Mouse (Mus musculus) urinary bladder, adult 18-20 months (tissue): Measurements from ENCODE around the gene Fmnl1.
"Not testable (repeated sequence)": the region's sequence is repeated elsewhere in the genome, so short reads cannot be mapped to it uniquely, and the experiment has no call there.

Experiments
- DNase-seq, 2 experiments: peaks; one replicate each; pipeline ENCODE4 v3.0.0; 2022; ENCODE audit warnings: low spot score in 2 of 2, mixed read lengths in 2 of 2

Fmnl1 gene

DNA sequence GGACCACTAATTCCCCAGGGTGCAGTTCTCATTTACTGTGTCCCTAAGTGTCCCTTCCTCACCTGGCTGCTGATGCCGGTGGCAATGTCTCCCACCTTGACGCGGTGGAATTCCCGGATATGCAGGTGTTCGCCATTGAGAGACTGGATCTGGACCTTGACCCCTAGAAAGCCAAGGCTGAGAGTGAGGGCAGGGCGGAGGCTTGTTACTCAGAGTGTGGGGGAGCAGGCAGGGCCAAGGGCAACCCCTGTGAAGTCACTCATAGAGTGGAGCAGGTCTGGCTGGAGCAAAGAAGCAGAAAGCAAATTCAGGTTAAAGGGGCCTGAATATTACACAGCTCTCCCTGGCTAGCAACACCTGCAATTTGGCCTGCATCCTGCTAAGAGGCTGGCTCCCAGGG lies 50.5 kb downstream of the Fmnl1 start:
- no peak for DNase-seq

DNA sequence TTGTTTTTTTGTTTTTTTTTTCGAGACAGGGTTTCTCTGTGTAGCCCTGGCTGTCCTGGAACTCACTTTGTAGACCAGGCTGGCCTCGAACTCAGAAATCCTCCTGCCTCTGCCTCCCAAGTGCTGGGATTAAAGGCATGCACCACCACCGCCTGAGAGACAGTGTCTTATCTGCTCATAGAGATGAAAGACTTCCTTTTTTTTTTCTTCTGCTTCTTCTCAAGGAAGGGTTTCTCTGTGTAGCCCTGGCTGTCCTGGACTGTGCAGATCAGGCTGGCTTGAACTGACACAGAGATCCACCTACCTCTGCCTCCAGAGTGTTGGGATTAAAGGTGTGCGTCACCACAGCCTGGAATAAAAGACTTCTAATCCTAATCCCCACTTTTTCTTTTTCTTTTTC lies 51.8 kb downstream of the Fmnl1 start:
- not testable (repeated sequence) for DNase-seq

DNA sequence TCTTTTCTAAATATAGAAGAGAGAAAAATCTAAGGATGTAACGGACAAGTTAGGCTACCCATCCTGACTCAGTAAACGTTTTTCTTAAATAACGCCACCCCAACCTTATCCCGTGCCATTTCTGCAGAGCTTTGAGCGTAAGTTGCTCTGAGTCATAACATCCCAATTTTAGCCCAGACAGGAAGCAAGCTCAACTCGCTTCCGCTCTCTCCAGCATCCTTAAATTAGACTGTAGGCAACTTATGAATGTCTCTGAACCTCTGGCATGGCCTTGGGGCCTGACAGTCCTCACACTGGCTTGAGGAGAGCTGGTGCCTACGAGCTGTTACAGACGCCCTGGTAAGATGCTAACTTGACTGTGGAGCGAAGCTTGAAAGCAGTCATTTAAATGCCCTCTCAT lies 52.5 kb downstream of the Fmnl1 start:
- DNase-seq: no peak

DNA sequence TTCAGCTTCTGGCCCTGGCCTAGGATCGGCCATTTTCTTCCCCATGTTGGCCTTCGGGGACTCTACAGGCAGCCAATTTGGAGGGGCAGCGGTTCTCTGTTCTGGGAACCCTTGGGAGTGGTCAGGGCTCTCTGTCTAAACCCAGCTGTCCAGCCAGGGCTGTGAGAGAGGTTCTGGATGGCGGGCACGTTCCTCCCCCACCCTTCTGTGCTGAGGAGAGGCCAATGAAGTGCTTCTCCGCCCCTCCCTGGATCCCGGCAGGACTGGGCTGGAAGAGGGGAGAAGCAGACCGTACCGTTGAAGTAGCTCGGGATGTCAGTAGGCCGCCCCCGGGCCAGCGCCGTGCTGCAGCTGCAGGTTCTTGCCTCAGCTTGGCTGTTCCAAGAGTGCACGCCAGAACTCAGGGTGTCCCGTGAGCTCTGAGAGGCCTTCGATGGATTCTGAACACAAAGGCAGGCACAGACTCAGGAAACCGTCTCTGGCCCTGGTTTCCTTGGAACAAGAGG lies 53.1 kb downstream of the Fmnl1 start:
- no peak for DNase-seq

DNA sequence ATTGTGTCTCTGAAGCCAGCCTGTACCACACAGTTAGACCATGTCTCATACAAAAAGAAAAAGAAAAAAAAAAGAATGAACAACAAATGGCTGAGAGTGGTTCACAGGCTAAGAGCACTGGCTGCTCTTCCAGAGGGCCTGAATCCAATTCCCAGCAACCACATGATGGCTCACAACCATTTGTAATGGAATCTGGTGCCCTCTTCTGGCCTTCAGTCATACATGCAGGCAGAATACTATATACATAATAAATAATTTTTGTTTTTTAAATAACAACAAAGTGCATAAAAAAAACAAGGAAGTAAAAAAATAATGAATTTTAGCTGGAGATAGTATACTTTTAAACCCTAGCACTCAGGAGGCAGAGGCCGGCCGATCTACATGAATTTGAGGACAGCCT lies 58.7 kb downstream of the Fmnl1 start:
- DNase-seq: no peak

DNA sequence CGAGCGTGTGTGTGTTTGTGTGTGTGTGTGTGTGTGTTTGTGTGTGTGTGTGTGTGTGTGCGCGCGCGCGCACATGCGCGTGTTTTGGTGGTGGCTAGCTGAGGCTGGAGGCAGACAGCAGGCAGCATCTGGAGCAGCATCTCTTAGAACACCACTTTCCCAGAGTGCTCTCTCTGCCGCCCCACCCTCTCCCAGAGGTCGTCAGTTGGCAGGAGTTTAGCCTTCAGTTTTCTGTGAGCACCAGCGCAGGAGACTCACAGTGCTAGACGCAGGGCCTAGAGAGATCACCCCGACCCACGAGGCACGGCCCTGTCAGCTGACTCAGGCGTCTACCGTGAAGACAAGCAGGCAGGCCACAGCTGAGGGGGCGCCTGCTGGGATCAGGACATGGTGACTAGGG lies 59.7 kb downstream of the Fmnl1 start:
- no peak for DNase-seq

DNA sequence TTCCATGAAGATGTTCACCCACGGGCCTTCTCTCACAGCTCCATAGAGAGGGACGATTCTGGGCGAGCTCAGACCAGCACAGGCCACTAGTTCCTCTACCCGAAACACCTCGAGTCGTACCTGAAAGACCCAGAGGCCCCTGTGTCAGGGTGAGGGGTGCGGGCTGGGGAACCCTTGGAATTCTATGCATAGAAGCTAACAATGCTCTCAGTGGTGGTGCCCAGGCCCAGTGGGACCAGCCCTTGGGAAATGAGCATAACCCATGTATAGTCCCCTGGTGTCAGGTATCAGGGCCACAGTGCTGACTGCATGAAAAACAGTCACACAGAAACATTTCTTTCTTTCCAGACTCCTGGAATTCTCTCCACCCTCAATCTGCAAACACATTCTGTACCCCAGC lies 60.5 kb downstream of the Fmnl1 start:
- DNase-seq: no peak

DNA sequence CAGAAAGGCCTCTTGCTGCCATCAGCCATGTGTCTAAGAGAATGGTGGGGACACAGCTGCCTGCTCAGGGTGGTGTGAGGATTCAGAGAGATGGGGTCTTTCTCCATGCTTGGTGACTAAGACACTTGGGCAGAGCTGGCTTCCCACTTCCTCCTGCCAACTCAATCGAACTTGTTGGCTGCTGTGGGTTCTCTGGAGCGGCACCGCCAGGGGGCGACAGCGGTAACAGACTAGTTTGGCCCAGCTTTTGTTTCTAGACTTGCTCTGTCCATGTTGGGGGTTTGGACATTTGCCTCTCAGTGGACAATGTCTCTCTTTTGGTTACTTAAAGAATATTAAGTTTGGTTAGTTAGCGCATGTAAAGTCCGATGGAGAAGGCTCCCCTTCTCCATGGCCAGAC lies 62.1 kb downstream of the Fmnl1 start:
- DNase-seq: peak; percentile 68 to 71

DNA sequence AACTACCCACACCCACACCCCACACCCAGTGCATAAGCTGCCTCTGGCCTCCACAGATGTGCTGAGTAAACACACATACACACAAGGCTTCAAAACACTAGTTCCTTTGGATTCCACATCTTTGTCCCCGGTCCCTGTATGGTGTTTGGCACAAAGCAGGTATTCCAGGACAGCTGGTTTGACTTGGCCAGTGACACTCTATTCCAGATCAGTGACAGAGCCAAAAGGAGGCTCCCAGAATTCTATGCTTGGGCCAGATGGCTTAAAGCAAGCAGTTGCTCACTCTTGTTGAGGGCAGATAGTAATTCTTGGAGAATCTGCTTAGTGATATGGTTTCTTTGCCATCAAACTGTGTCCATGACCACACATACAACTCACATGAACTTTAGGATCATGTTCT lies 63.5 kb downstream of the Fmnl1 start:
- no peak for DNase-seq

DNA sequence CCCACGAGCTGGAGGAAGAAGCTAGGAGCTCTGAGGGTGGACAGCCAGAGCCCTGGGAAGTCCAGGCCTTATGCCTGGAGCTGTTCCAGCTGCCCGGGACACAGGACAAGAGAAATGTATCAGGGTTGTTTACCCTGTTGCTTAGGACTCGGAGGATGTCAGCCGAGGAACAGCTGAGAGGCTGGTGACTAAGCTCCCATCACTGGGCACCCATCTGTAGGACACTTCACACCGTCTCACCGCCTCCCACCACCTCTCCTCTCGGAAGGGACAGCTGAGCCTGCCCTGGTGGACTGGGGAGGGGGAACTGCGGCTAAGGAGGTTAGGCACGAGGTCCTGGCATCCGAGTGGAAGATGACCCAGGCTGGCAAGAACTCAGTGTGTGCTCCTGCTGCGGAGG lies 64.8 kb downstream of the Fmnl1 start:
- DNase-seq: no peak

DNA sequence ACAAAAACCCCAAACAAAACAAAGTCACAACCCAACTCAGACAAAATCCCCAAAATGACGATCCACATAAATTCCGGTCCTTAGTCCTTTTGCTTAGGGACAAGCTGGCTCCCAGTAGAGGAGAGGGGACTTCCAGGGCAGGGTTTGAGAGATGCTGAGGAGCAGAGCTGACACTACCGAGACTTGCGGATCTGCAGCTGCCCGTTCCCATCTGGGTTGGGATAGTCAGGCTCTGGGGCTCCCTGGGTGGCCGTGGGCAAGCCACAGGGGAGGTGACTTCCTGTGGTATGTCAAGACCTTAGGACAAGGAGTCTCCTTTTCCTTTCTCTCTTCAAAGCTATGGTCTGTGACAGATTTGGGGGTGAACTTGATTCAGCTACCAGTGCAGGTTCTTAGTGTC lies 65.5 kb downstream of the Fmnl1 start:
- no peak for DNase-seq

DNA sequence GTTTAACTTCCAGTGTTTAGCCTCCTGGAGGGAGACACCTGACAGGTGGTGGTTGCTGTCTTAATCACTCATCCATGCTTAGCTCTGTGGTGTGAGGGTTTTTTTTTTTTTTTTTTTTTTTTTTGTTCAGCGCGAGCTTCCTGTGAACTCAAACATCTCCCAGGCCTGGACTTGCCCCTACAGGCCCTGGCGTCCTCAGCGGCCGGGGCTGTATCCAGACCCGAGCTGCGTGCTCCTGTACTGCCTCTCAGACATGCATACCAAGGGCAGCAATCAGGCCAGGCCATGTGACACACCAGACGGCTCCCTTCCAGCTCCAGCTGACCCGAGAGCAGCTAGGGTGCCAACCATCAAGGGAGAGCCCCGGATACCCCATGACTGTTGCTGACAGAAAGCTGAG lies 66.0 kb downstream of the Fmnl1 start:
- DNase-seq: peak; percentile 74 to 83

DNA sequence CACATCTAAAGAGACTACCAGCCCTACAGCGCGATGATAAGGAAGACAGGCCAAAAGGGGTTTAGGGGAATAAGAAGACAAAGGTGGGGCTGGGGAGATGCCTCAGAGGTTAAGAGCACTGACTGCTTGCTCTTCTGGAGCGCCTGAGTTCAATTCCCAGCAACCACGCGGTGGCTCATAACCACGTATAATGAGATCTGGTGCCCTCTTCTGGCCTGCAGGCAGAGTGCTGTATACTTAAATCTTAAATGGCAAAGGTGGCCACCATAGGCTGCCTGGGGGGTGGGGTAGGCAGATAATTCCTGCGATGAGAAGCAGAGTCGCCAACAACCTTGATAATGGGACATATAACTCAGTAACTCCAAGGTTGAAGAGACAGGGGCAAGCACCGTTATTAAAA lies 66.8 kb downstream of the Fmnl1 start:
- DNase-seq: no peak

DNA sequence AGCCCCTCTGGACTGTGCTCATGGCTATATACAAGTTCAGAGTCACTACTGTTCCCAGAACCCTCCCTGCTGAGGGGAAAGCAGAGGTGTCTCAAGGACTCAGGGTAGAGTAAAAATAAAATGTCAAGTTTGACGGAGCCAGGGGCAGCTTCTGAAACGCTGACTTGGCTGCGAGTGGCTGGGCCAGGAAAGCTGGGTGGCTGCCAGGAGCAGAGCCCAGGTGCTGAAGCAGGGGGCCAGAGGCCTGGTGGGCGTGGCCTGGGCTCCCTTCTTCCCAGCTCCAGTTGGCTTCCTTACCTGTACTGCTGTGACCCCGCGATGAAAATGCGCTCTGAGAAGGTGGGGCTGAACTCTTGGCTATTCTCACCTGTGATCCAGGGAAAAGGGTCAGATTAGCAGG lies 69.8 kb downstream of the Fmnl1 start:
- DNase-seq: no peak

DNA sequence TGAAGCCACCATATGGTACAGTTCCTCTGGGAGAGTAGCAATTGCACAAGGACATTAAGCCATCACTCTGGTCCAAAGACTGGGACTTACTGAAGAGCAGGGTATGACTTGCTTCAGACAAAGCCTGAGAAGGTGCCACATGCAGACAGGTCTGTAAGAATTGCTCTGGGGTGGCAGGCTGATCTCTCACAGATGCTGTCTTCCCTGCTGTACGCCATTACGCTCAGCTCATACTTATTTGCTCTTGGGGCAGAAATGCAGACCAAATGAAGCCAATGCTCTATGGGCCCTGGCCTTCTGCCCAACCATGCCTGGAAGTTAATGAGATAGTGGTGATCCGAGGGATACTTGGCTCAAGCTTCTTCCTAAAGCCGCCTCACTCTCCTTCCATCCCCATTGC lies 73.9 kb downstream of the Fmnl1 start:
- no peak for DNase-seq

DNA sequence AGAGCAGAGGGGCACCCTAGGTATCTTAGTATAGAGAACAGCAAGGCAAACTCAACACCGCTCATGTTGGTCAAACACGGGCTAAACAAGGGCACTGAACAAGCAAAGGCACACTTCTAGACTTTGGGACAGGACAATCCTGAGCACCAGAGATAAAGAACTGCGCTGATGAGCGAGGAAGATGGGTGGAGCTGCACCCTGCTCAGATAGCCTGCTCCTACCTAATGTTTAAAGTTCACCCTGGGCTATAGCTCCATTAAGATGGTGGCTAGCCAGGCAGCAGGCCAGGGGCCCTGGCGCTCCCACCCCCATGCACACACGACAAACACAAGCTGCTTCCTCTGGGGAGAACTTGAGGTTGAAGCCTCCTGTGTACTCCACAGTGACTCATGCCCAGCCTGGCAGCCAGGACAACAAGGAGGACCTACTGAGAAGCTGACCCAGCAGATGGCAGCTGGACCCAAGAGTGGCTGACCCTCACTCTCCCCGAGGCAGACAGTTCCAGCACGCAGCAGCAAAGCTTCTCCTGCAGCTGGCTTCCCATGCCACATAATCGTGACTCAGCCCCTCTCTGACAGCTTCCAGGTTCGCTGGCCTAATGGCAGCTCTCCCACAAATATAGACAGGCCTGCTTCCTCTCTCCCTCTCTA lies 75.3 kb downstream of the Fmnl1 start:
- peak; percentile 43 to 46 for DNase-seq

DNA sequence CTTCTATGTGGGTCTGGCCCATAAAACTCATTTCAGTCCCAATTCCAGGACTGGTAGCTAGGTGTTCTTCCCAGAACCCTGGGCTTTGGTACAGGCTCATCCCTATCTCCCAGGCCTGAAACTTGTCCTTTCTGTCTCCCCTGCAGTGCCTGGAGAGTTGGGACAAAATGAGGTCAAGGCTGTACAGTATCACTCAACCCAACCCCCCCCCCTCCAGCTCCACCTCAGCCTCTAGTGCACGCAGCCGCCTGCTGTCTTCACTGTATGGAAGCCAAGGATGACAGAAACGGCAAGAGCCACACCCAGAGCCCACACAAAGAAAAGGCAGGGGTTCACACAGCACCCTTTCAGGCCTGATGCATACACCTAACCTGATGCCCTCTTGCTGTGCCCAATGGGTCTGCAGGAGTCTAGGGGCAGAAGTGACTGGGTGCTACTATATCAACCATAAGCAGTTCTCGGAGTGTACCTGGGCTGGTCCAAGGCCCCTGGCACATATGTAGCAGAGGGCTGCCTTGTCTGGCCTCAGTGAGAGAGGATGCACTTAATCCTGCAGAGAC lies 75.9 kb downstream of the Fmnl1 start:
- DNase-seq: no peak

DNA sequence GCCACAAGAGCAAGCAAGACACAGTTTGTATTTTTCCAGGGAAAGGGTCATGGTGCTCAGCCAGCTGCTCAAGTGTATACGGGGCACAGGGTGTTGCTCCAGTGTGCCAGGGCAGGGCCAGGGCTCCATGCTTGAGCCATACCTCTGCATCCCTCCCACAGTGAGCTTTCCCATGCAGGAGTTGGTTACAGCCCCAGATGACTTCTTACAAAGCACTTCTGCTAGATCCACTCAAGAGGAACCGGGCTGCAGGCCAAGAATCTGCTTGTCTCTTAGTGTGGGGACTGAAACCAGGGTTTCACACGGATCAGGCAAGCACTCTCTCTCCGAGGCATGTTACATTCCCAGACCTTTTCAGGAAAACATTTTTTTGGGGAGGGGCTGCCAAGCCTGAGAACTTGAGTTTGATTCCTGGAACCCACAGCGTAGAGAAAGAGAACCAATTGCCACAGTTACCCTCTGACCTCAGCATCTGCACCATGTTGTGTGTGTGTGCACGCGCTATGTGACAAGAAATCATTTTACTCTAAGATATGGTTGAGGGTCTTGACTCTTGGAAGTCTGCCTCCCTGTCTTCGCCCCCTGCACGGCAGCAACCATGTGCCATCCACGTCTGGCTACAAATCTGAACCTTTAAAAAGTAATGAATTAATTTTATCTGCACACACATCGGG lies 76.7 kb downstream of the Fmnl1 start:
- no peak for DNase-seq
